Mouse (Mus musculus) megakaryocyte, embryonic 14.5 days (primary cell): ENCODE measurements around the gene Tmem139.

Experiments used
- FLI1 ChIP-seq: IDR thresholded peaks from 2 replicates; pipeline ENCODE4 v1.6.1; 2012; ENCODE audit warnings: low read length, inconsistent platforms, mixed read lengths
- GATA1 ChIP-seq: IDR thresholded peaks from 3 replicates; pipeline ENCODE4 v1.6.1; 2012; ENCODE audit warnings: mixed read lengths, low read length, inconsistent platforms, borderline replicate concordance

DNA sequence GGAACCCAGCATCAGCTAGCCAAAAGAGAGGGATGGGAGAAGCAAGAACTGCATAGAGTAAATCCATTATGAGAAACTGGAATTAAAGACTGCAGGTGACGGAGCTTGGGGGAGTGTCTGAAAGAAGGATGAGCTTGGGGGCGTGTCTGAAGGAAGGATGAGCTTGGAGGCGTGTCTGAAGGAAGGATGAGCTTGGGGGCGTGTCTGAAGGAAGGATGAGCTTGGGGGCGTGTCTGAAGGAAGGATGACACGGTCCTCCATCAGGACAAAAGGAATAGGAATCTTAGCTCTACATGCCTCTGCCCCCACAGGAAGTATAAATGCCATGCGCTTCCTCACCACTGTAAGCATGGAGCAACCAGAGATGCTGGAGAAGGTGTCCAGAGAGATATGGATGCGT lies 14.6 kb upstream of the Tmem139 start:
- TF ChIP-seq FLI1 (no peak), GATA1 (no peak)
